Mouse (Mus musculus): ENCODE results near the gene Fhdc1. TPM values are rescaled to one million over a fixed set of nuclear protein-coding genes. Genes with fewer than 3 reads are reported as not detected.
A peak's percentile ranks its signal among the peaks of the same experiment; 100 is the strongest.

Fhdc1 gene
- polyA plus RNA-seq (2015; fragmentation: Nextera tagmentation; extraction: Ambion mirVana): 5.0 and 5.5 TPM in 2 replicates

DNA sequence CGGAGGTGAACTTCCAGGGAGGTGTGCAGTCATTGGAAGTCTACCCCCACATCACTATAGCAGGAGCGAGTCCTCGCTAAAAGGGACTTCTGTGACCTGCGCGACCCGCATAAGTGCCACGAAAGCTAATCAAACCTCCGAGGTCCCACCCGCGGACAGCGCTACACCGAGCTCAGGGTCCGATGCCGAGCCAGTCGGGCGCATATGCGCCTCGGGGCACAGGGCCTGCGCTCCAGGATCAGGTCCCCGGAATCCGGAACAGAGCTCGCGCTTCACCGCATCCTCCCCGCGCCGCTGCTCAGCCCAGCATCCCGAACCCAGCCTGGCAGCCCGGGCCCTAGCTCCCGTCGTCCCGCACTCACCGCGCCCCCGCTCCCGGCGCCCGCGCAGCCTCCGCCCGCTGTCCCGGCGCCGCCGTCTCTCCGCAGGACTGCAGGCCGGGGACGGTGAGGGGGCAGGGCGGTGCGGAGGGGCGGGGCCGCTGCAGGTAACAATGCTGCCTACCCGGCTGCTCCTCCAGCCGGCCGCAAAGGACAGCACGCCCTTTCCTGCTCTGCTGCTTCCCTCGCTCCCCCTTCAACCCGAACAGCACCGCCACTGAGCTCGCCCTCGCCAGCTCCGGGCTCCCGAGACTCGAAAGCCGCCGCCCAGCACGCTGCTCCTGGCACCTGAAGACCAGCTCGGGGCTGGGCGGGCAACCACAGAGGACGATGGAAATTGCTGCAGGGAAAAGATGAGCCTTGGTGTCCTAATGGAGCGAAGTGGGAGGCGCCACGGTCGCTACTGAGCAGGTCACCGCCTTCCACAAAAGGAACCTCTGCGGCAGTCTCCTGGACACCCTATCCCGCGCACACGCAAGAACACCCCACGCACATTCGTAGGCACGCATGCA lies at the start of gene Fhdc1:
Gene Fhdc1, minus strand, starts transcription at position 424 of the 892 bp plus-strand sequence.
- H3K27me3 ChIP-seq (replicated peaks): peaks cover 35% of the 10 kb centered on the region
- peaks cover 28% of the 10 kb centered on the region for H3K4me1 ChIP-seq
- peak within 1 kb of the TSS; percentile 77 for H3K9ac ChIP-seq
- ATAC-seq (replicated peaks): peak; percentile 83
- peak within 1 kb of the TSS; percentile 85 for H3K4me2 ChIP-seq
- under 1% methylated on average over 82 of the region's 82 CpGs for WGBS
- H3K4me3 ChIP-seq: peak within 1 kb of the TSS; percentile 77
- no peaks in the 10 kb centered on the region for H3K9me3 ChIP-seq
- no peaks in the 10 kb centered on the region for H3K36me3 ChIP-seq (replicated peaks)
- peak within 1 kb of the TSS; percentile 68 for H3K27ac ChIP-seq

DNA sequence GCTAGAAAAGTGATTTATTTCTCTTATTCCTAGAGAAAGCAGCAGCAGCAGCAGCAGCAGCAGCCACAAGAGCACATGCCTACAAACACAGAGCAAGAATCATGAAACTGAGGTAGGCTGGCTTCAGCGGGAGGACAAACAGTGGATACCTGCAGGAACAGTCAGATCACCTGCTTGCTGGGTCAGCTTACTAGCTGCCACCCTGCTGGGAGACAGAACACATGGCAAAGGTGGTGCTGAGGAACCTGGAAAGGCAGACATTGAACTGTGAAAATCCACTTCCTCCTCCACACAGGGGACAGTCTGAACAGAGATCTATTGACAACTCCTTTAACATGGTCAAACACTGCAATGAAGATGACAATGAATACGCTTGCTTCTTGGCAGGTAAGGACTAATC lies 48.8 kb upstream of the Fhdc1 start:
- 84% methylated on average over 2 of the region's 2 CpGs for WGBS
- no peaks in the 10 kb centered on the region for H3K36me3 ChIP-seq (replicated peaks)

DNA sequence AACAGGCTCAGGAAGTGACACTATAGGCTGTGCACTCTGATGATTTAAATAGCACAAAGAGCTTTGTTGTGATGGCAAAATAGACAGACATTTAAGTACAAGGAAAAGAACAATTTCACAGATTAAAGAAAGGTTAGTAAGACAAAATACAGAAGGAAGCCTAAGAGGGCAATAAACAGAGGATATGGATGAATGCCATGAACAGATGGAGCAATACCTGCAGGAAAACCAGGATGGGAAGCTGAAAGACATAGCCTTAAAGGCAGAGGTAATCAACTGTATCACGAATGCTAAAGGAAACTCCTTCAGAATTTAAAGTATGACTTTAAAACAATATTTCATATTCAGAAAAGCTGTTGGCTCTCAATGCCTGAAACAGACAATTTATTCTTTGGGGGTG lies 44.7 kb upstream of the Fhdc1 start:
- no peak for ATAC-seq (replicated peaks)
- Histone ChIP-seq H3K27ac (no peak overlapping the region), H3K9me3 (no peaks in the 10 kb centered on the region), H3K9ac (no peak overlapping the region), H3K4me1 (no peaks in the 10 kb centered on the region), H3K4me3 (no peak overlapping the region), H3K27me3 (replicated peaks) (no peaks in the 10 kb centered on the region), H3K36me3 (replicated peaks) (no peaks in the 10 kb centered on the region), H3K4me2 (no peak overlapping the region)
- WGBS: 82% methylated on average over 1 of the region's 1 CpGs

More for the DNA sequence above, 48.8 kb upstream of the Fhdc1 start:
- H3K27ac ChIP-seq: no peak overlapping the region
- no peaks in the 10 kb centered on the region for H3K27me3 ChIP-seq (replicated peaks)
- no peak for ATAC-seq (replicated peaks)
- H3K4me1 ChIP-seq: no peaks in the 10 kb centered on the region
- H3K4me2 ChIP-seq: no peak overlapping the region
- H3K4me3 ChIP-seq: no peak overlapping the region
- H3K9me3 ChIP-seq: no peaks in the 10 kb centered on the region
- no peak overlapping the region for H3K9ac ChIP-seq

DNA sequence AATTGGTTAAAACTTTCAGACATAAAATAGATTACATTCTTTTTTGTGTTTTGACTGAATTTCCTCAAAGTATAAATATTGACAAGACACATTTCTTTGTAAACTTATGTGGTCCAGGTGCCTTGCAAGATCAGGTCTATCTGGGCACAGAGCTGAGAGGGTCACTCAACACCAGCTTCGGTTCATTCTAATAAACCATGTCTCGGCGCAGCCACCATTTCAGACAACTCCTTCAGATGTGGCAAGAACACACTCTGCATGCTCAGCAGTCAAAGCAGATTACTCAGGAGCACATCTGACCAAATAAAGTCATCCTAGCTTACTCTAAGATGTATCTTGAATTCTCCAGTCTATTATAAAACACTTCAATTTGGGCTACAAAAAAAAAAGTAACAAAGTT lies 35.9 kb upstream of the Fhdc1 start:
- no peak for ATAC-seq (replicated peaks)
- no peaks in the 10 kb centered on the region for H3K4me1 ChIP-seq
- WGBS: 88% methylated on average over 3 of the region's 3 CpGs
- H3K27ac ChIP-seq: no peak overlapping the region
- no peaks in the 10 kb centered on the region for H3K9me3 ChIP-seq
- no peak overlapping the region for H3K4me3 ChIP-seq
- H3K36me3 ChIP-seq (replicated peaks): no peaks in the 10 kb centered on the region
- H3K4me2 ChIP-seq: no peak overlapping the region
- no peaks in the 10 kb centered on the region for H3K27me3 ChIP-seq (replicated peaks)
- H3K9ac ChIP-seq: no peak overlapping the region

DNA sequence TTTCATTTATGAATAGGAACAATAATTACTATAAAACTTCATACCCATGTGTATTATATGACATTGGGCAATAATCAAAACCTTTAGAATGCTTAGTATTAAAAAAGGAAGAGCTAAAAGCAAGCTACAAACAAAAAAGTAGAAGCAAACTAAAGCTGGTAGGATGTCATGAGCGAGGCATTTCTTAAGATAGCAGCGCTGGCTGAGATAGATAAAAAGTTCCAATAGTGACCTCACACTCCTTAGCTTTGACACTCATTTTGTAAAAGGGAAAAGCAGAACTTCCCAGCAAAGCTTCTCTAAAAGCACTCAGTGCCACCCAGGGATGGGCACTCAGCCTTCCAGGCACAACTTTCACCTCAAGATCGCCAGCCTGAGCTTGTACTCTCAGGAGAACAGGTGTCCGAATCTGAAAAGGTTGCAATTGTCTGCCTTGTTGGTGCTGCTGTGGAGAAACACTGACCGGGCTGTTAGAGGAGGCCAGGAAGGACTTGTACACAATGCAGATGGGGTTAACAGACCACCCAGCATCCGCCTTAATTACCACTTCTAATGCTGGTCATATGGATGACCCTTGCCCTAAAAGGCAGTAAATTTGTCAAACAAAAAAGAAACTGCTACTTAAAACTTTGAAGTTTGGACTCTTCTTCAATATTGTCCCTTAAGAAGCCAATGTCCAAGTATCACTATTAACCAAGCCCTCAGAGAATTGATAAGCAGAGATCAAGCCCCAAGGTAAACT lies 32.7 kb upstream of the Fhdc1 start:
- Histone ChIP-seq H3K27me3 (replicated peaks) (no peaks in the 10 kb centered on the region), H3K4me1 (no peaks in the 10 kb centered on the region), H3K9me3 (no peaks in the 10 kb centered on the region), H3K36me3 (replicated peaks) (no peaks in the 10 kb centered on the region), H3K9ac (no peak overlapping the region), H3K4me2 (no peak overlapping the region), H3K4me3 (no peak overlapping the region), H3K27ac (no peak overlapping the region)
- 81% methylated on average over 6 of the region's 6 CpGs for WGBS
- ATAC-seq (replicated peaks): no peak

DNA sequence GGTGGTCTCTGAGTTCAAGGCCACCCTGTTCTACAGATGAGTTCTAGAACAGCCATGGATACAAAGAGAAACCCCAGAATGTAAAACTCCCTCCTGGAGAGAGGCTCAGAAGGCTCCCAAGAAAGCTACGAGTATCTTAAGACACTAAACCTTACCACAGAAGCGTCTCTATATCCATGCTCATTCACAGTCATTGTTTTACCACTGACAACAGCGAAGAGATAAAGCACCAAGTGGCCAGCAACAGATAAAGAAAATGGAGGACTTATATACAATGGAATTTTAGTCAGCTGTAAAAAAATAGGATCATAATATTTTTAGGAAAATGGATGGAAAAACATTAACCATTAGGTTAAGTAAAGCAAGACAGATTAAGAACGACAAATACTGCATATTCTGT lies 25.0 kb upstream of the Fhdc1 start:
- H3K36me3 ChIP-seq (replicated peaks): no peaks in the 10 kb centered on the region
- 86% methylated on average over 4 of the region's 4 CpGs for WGBS
- H3K9me3 ChIP-seq: no peaks in the 10 kb centered on the region
- no peak overlapping the region for H3K4me2 ChIP-seq
- no peak for ATAC-seq (replicated peaks)
- no peak overlapping the region for H3K27ac ChIP-seq
- no peak overlapping the region for H3K4me3 ChIP-seq
- no peak overlapping the region for H3K9ac ChIP-seq
- 0 out of 2 replicates have a peak, but pooled peaks cover 4% of the 10 kb centered on the region for H3K4me1 ChIP-seq
- no peaks in the 10 kb centered on the region for H3K27me3 ChIP-seq (replicated peaks)

DNA sequence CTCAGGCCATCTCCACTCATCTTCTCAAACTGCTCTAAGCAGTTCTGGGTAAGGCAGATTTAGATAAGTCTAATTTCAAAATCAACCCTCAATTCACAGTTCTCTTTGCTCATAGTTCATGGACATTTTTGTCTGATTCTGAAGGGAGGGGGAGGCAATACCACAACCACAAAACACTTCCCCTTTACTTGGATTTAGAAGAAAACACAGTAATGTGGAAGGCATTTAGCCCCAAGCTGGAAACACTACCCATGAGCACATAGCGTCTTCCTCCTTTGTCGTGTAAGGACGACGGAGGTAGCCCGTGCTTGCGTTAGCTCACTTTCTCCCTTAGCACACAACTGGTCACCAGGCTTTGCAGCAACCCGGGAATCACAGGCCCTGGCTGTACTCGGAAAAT lies 24.1 kb upstream of the Fhdc1 start:
- no peaks in the 10 kb centered on the region for H3K36me3 ChIP-seq (replicated peaks)
- no peaks in the 10 kb centered on the region for H3K27me3 ChIP-seq (replicated peaks)
- 0 out of 2 replicates have a peak, but pooled peaks cover 4% of the 10 kb centered on the region for H3K4me1 ChIP-seq
- no peak overlapping the region for H3K27ac ChIP-seq
- no peaks in the 10 kb centered on the region for H3K9me3 ChIP-seq
- 93% methylated on average over 8 of the region's 8 CpGs for WGBS
- no peak for ATAC-seq (replicated peaks)
- H3K4me3 ChIP-seq: no peak overlapping the region
- H3K4me2 ChIP-seq: no peak overlapping the region
- H3K9ac ChIP-seq: no peak overlapping the region

DNA sequence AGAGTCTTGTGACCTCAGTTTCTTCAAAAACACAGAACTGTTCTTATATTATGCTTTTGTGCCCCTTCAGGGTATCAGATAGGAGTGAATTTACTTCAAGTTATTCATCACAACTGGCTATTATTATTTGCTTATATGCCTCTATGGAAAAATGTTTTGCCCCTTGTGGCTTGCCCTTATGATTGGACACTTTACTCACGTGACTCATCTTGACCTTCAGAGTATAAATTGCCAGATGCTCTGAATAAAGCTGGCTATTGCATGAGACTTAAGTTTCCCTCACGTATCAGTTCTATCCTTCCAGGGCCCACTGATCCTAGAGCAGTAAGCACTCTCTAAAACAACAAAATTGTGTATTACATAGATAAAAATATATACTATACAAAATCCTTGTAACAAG lies 21.9 kb upstream of the Fhdc1 start:
- Histone ChIP-seq H3K36me3 (replicated peaks) (no peaks in the 10 kb centered on the region), H3K4me2 (no peak overlapping the region), H3K4me1 (0 out of 2 replicates have a peak, but pooled peaks cover 4% of the 10 kb centered on the region), H3K9ac (no peak overlapping the region), H3K27me3 (replicated peaks) (no peaks in the 10 kb centered on the region), H3K9me3 (no peaks in the 10 kb centered on the region), H3K27ac (no peak overlapping the region), H3K4me3 (no peak overlapping the region)
- WGBS: 91% methylated on average over 2 of the region's 2 CpGs
- ATAC-seq (replicated peaks): no peak

DNA sequence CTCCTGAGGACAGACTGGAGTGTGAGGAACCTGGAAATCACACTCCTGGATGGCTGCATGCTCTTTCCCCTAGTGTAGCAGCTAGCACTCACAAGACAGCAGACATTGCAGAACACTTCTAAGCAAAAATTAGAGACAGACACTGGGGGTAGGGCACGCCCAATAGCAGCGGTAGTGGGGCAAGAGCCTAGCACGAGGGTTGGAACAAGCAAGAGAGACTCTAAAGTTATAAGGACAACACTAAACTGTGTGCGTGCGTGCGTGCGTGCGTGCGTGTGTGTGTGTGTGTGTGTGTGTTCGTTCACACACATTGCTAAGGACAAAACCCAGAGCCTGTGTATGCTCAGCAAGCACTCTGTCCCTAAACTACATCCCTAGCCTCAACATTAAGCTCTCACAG lies 20.3 kb upstream of the Fhdc1 start:
- Histone ChIP-seq H3K27me3 (replicated peaks) (no peaks in the 10 kb centered on the region), H3K4me2 (no peak overlapping the region), H3K4me1 (0 out of 2 replicates have a peak, but pooled peaks cover 4% of the 10 kb centered on the region), H3K9ac (no peak overlapping the region), H3K9me3 (no peaks in the 10 kb centered on the region), H3K27ac (no peak overlapping the region), H3K4me3 (no peak overlapping the region), H3K36me3 (replicated peaks) (no peaks in the 10 kb centered on the region)
- 81% methylated on average over 10 of the region's 10 CpGs for WGBS
- no peak for ATAC-seq (replicated peaks)

DNA sequence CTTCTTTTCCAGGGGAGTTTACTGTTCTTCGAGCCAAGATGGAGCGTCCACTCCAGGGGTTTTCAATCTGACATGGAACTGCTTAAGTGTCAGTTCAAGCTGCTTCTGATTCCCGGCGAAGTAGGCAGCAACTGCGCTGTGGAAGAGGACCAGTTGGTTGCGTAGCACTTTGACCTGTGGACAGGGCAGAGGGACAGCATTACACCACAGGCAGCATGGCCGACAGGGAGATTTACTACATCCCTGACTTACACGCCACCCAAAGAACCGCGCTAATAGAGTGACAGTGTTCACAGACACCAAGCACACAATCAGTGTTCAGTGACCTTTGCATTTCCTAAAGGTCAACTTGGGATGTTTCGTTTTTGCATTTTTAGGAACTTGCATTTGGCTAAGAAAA lies 17.5 kb upstream of the Fhdc1 start:
- no peak overlapping the region for H3K9ac ChIP-seq
- no peaks in the 10 kb centered on the region for H3K9me3 ChIP-seq
- H3K27ac ChIP-seq: no peak overlapping the region
- WGBS: 84% methylated on average over 11 of the region's 11 CpGs
- H3K4me2 ChIP-seq: no peak overlapping the region
- H3K4me1 ChIP-seq: 0 out of 2 replicates have a peak, but pooled peaks cover 4% of the 10 kb centered on the region
- no peak for ATAC-seq (replicated peaks)
- no peak overlapping the region for H3K4me3 ChIP-seq
- H3K36me3 ChIP-seq (replicated peaks): no peaks in the 10 kb centered on the region
- no peaks in the 10 kb centered on the region for H3K27me3 ChIP-seq (replicated peaks)

DNA sequence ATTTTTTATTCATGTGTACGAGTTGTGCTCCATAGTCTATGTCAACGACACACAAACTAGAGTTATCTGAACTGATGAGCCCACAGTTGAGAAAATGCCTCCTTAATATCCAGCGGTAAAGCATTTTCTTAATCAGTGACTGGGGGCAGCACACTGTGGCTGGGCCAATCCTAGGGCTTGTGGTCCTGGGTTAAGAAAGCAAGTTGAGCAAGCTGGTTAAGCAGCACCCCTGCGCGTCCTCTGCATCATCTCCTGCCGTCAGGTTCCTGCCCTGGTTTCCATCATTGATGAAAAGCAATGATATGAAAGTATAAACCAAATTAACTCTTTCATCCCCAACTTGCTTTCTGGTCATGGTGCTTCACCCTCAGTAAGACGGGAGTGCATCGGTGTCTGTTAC lies 12.4 kb upstream of the Fhdc1 start:
- H3K27me3 ChIP-seq (replicated peaks): no peaks in the 10 kb centered on the region
- ATAC-seq (replicated peaks): no peak
- no peak overlapping the region for H3K27ac ChIP-seq
- no peaks in the 10 kb centered on the region for H3K36me3 ChIP-seq (replicated peaks)
- no peak overlapping the region for H3K9ac ChIP-seq
- no peaks in the 10 kb centered on the region for H3K4me1 ChIP-seq
- H3K9me3 ChIP-seq: no peaks in the 10 kb centered on the region
- no peak overlapping the region for H3K4me3 ChIP-seq
- H3K4me2 ChIP-seq: no peak overlapping the region
- WGBS: 95% methylated on average over 8 of the region's 8 CpGs

DNA sequence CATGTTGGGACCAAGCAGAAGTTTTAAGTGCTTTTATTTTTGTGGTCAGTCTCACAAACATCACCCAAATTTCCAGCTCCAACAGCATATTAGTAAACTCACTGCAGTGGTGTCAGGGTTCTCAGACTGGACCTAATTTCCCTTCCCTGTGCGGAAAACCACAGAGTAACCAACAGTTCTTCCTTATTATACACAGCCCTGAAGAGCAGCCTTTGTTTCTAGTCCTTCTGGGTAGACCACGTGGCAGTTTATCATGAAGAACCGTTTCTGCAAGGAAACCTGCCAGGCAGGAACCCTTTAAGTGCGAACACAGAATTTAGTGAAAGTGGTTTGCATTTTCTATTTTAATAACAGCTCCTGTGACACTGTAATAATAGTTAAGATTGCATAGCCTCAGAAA lies 11.9 kb upstream of the Fhdc1 start:
- 89% methylated on average over 4 of the region's 4 CpGs for WGBS
- H3K9ac ChIP-seq: no peak overlapping the region
- H3K4me2 ChIP-seq: no peak overlapping the region
- no peak overlapping the region for H3K4me3 ChIP-seq
- H3K27me3 ChIP-seq (replicated peaks): no peaks in the 10 kb centered on the region
- no peak overlapping the region for H3K27ac ChIP-seq
- no peak for ATAC-seq (replicated peaks)
- no peaks in the 10 kb centered on the region for H3K36me3 ChIP-seq (replicated peaks)
- no peaks in the 10 kb centered on the region for H3K9me3 ChIP-seq
- no peaks in the 10 kb centered on the region for H3K4me1 ChIP-seq

Measured in midbrain, embryonic 15.5 days (tissue).